Mouse (Mus musculus): ENCODE results near the gene Dab2ip. TPM values are rescaled to one million over a fixed set of nuclear protein-coding genes. Genes with fewer than 3 reads are reported as not detected.
A peak's percentile ranks its signal among the peaks of the same experiment; 100 is the strongest.

Dab2ip gene
- polyA plus RNA-seq, 1 experiment from 2014 or later = 57.8 TPM

DNA sequence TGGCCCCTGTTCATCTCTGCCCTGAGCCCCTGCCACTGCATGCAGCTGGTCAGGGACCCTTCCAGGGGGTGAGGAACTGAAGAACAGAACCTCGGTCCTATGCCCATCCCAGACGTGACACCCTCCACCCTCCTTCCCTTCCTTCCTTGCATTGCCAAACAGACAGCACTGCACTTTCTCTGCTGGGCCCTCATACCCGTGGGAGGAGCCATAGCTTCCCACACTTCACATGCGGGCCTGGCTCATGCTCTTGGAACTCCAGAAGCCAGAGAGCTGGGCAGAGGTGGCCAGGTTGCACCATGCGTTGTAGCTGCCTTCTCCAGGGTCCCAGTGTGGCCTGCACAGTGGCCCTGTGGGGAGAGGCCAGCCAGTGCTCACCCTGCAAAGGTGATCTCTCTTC, 170.6 kb downstream of the Dab2ip start:
- Histone ChIP-seq H3K27me3 (no peaks in the 10 kb centered on the region), H3K9ac (no peak overlapping the region), H3K27ac (peak overlapping the region; percentile 33), H3K4me2 (no peak overlapping the region), H3K4me3 (no peak overlapping the region), H3K36me3 (peaks cover 70% of the 10 kb centered on the region), H3K4me1 (peaks cover 21% of the 10 kb centered on the region), H3K9me3 (no peaks in the 10 kb centered on the region)
- 36% methylated on average over 5 of the region's 5 CpGs for WGBS
- 0 out of 2 replicates have a peak, but pooled peaks have one; percentile 21 for ATAC-seq (ENCODE audit: insufficient number of reproducible peaks, low FRiP score, low TSS enrichment, low read depth)

DNA sequence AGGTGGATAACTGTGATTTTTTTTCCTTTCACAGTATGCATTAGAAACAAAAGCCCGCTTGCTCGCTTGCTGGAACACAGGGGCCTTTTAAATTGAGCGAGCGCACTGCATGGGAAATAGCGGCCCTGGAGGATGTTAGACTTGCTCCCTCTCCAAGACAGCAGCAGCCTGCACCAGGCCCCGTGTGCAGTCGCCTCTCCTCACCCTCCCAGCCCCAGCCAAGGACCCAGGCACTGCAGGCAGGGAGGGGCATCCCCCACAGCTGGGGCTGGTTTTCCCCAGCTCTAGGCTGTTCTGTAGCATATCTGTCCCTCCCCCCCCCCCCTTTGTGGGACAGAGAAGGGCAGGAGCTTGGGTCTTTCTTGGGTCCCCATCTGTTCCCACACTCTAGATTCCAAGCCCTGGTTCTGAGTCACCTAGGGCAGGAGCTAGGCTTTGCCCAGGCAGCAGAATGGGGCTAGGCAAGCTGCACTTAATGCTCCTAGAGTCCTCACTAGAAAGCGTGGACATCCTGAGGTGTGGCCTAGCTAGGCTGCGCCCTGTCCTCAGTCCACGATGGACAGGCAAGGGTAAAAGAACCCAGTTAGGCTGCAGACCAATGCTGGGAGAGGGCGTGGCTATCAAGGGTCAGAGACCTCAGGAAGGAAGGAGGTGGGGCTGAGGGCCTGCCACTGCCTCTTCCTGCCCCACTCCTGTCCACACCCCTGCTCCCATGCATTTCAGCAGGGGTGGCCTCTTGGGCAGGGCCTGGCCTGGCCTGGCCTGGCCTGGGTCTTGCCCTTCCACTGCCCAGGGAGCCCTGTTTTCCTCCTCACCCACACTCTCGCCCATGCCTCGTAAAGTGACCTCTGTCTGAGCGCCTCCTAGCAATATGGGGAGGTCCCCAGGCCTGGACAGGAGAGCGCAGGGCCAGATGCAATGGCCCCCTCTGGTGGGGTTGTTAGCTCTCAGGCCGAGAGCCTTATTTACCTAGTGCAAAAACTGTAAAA, 171.3 kb downstream of the Dab2ip start:
- Histone ChIP-seq H3K4me1 (peaks cover 21% of the 10 kb centered on the region), H3K4me2 (no peak overlapping the region), H3K9me3 (no peaks in the 10 kb centered on the region), H3K27ac (peak overlapping the region; percentile 33), H3K27me3 (no peaks in the 10 kb centered on the region), H3K36me3 (peaks cover 65% of the 10 kb centered on the region), H3K9ac (no peak overlapping the region), H3K4me3 (no peak overlapping the region)
- ATAC-seq (ENCODE audit: insufficient number of reproducible peaks, low FRiP score, low TSS enrichment, low read depth) = peak; percentile 52; the same call in 1 of the 2 replicates
- 37% methylated on average over 16 of the region's 16 CpGs for WGBS

- peaks cover 21% of the 10 kb centered on the region for H3K4me1 ChIP-seq
- H3K4me3 ChIP-seq = no peak overlapping the region
- H3K27ac ChIP-seq = no peak overlapping the region; the same call in 1 of the 2 replicates
- H3K36me3 ChIP-seq = peaks cover 46% of the 10 kb centered on the region
- H3K27me3 ChIP-seq = no peaks in the 10 kb centered on the region
- H3K4me2 ChIP-seq = no peak overlapping the region
- no peaks in the 10 kb centered on the region for H3K9me3 ChIP-seq
- 72% methylated on average over 18 of the region's 18 CpGs for WGBS
- ATAC-seq (ENCODE audit: insufficient number of reproducible peaks, low FRiP score, low TSS enrichment, low read depth) = no peak
- H3K9ac ChIP-seq = no peak overlapping the region
These were observed 173.8 kb downstream of the Dab2ip start for GRCm38 (mm10) chr2:35731671-35732449.

DNA sequence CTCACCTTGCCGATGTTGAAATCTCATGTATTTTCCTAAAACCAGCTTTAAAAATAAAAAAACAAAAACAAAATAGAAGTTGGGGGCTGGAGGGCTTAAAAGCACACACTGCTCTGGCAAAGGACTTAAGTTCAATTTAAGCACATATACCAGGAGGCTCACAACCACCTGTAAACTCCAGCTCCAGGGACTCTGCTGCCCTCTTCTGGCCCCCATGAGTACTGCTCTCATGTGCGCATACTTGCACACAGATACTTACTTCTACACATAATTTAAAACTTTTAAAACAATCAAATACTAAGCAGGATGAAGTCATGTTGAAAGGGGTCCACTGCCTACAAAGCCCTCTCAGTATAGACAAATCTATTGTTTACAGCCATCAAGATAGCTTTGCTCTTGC, 176.9 kb downstream of the Dab2ip start:
- Histone ChIP-seq H3K27ac (no peak overlapping the region), H3K36me3 (peaks cover 18% of the 10 kb centered on the region), H3K27me3 (no peaks in the 10 kb centered on the region), H3K4me2 (no peak overlapping the region), H3K9ac (no peak overlapping the region), H3K9me3 (no peaks in the 10 kb centered on the region), H3K4me1 (peaks cover 14% of the 10 kb centered on the region), H3K4me3 (no peak overlapping the region)
- ATAC-seq (ENCODE audit: insufficient number of reproducible peaks, low FRiP score, low TSS enrichment, low read depth) = no peak
- WGBS = 96% methylated on average over 2 of the region's 2 CpGs

GRCm38 (mm10) chr2:35736061-35736460, 178.0 kb downstream of the Dab2ip start:
- ATAC-seq (ENCODE audit: insufficient number of reproducible peaks, low FRiP score, low TSS enrichment, low read depth) = no peak
- no peak overlapping the region for H3K4me3 ChIP-seq
- peaks cover 14% of the 10 kb centered on the region for H3K4me1 ChIP-seq
- H3K4me2 ChIP-seq = no peak overlapping the region
- H3K36me3 ChIP-seq = peaks cover 14% of the 10 kb centered on the region
- H3K9ac ChIP-seq = no peak overlapping the region
- no peak overlapping the region for H3K27ac ChIP-seq
- H3K27me3 ChIP-seq = no peaks in the 10 kb centered on the region
- H3K9me3 ChIP-seq = no peaks in the 10 kb centered on the region
- WGBS = 63% methylated on average over 2 of the region's 2 CpGs

DNA sequence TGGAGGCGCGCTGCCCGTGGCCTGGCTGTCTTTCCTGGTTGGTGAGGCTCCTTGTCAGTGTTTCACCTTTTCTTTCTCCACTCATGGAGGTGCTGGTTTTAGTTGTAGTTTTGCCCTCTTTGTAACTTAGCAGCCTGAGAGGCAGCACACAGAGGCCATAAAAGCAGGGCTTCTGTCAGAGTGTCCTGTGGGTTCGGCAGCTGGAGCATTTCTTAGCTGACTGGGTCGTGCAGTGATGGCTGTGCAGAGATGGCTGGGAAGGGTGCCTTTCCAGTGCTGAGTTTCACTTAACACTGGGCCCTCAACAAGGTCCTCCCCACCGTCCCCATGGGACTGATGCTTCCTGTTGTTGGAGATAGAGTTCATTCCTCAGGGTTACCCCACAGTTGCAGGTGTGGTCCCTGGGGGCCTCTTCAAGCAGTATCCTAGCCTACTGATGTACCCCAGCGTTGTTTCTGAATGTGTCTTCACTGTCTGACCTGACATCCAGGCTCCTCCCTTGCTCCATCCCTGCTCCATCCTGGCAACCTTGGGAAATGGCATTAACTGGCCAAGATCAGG, 179.5 kb downstream of the Dab2ip start:
- no peak for ATAC-seq (ENCODE audit: insufficient number of reproducible peaks, low FRiP score, low TSS enrichment, low read depth)
- Histone ChIP-seq H3K27ac (no peak overlapping the region), H3K27me3 (no peaks in the 10 kb centered on the region), H3K9ac (no peak overlapping the region), H3K9me3 (no peaks in the 10 kb centered on the region), H3K36me3 (peaks cover 2% of the 10 kb centered on the region; the same call in 1 of the 2 replicates), H3K4me3 (no peak overlapping the region), H3K4me1 (peaks cover 13% of the 10 kb centered on the region), H3K4me2 (no peak overlapping the region)
- WGBS = 60% methylated on average over 7 of the region's 7 CpGs

- Histone ChIP-seq H3K27me3 (no peaks in the 10 kb centered on the region), H3K4me1 (peaks cover 13% of the 10 kb centered on the region), H3K27ac (no peak overlapping the region), H3K4me3 (no peak overlapping the region), H3K4me2 (0 out of 2 replicates have a peak overlapping the region, but pooled peaks have one; percentile 7), H3K9me3 (no peaks in the 10 kb centered on the region), H3K36me3 (no peaks in the 10 kb centered on the region), H3K9ac (no peak overlapping the region)
- WGBS = 30% methylated on average over 13 of the region's 13 CpGs
- no peak for ATAC-seq (ENCODE audit: insufficient number of reproducible peaks, low FRiP score, low TSS enrichment, low read depth)
These were observed 181.7 kb downstream of the Dab2ip start for GRCm38 (mm10) chr2:35739669-35740254.

DNA sequence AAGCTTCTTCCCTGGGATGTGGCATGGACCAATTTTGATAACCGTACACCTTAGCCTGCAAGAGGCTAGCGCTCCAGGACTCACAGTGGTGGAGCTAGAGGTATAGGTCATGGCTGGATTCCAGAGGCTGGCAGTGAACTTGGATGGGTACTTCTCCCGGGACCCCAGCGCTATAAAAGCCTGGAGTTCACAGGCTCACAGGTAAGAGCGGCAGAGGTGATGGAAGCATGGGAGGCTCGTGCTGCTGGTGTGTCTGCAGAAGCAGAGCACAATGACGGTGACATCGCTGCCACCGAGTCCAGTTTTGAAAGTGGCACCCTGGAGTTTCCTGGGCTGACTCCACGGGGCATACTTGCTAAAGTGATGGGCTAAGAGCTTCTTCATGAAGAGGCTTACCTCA, 187.8 kb downstream of the Dab2ip start:
- H3K4me3 ChIP-seq = no peak overlapping the region
- 79% methylated on average over 10 of the region's 10 CpGs for WGBS
- no peaks in the 10 kb centered on the region for H3K27me3 ChIP-seq
- no peak for ATAC-seq (ENCODE audit: insufficient number of reproducible peaks, low FRiP score, low TSS enrichment, low read depth)
- H3K27ac ChIP-seq = no peak overlapping the region
- no peak overlapping the region for H3K4me2 ChIP-seq
- H3K4me1 ChIP-seq = peaks cover 30% of the 10 kb centered on the region
- no peaks in the 10 kb centered on the region for H3K36me3 ChIP-seq
- H3K9ac ChIP-seq = no peak overlapping the region
- no peaks in the 10 kb centered on the region for H3K9me3 ChIP-seq

DNA sequence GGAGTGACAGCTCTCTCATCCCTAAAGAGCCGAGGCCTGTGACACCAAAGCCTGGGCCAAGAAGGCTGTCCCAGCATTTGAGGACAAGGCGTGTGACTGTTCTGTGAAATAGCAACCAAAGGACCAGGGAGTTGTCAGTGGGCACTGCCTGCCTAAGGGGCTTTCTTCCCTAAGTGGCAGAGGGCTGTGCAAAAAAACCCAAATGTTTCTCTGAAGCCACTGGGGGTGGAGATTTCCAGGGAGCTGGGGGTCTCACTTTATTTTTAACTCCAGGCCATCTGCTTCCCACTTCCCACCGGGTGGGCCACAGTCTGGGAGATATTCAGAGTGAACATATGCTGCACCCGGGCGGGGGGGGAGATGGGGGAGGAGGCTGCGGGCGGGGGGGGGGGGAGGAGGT, 188.6 kb downstream of the Dab2ip start:
- H3K4me1 ChIP-seq = peaks cover 35% of the 10 kb centered on the region
- H3K4me2 ChIP-seq = no peak overlapping the region
- H3K9me3 ChIP-seq = no peaks in the 10 kb centered on the region
- H3K27me3 ChIP-seq = no peaks in the 10 kb centered on the region
- H3K27ac ChIP-seq = no peak overlapping the region
- 30% methylated on average over 4 of the region's 7 CpGs for WGBS
- H3K36me3 ChIP-seq = no peaks in the 10 kb centered on the region
- H3K9ac ChIP-seq = no peak overlapping the region
- H3K4me3 ChIP-seq = no peak overlapping the region
- no peak for ATAC-seq (ENCODE audit: insufficient number of reproducible peaks, low FRiP score, low TSS enrichment, low read depth)

- 41% methylated on average over 12 of the region's 12 CpGs for WGBS
- ATAC-seq (ENCODE audit: insufficient number of reproducible peaks, low FRiP score, low TSS enrichment, low read depth) = no peak
These were observed 189.4 kb downstream of the Dab2ip start for GRCm38 (mm10) chr2:35747371-35748035.

DNA sequence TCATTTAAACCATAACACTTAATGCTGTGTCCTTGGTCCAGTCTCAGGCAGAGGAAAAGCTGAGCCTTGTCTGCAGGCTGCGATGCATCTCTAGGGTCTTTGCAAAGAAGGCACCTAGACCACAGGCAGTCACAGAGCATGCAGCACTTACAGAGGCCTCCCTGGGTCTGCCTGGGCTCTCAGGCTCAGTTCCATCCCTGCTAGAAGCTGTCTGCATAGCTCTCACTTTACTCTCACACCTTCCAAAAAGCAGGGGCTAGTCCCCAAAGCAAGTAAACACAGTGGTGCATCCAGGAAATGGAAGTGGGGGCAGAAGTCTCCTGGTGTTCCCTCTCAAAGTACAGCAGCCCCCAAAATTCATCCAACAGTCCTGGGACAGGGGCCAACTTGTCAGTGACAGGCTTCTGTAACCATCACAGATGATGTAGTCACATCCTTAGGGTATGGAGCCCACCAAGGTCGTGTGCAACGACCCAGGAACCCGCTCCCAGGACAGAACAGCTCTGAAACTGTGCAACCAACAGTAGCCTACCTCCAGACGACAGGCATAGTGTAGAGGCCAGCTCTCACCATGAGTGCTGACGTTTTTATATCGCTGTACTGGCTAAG, 192.6 kb downstream of the Dab2ip start:
- Histone ChIP-seq H3K4me2 (no peak overlapping the region), H3K27me3 (no peaks in the 10 kb centered on the region), H3K9ac (no peak overlapping the region), H3K36me3 (no peaks in the 10 kb centered on the region), H3K9me3 (no peaks in the 10 kb centered on the region), H3K4me1 (peaks cover 35% of the 10 kb centered on the region), H3K27ac (no peak overlapping the region), H3K4me3 (no peak overlapping the region)
- ATAC-seq (ENCODE audit: insufficient number of reproducible peaks, low FRiP score, low TSS enrichment, low read depth) = no peak
- WGBS = 61% methylated on average over 7 of the region's 7 CpGs

More at GRCm38 (mm10) chr2:35747371-35748035, 189.4 kb downstream of the Dab2ip start:
- Histone ChIP-seq H3K4me1 (peaks cover 35% of the 10 kb centered on the region), H3K27me3 (no peaks in the 10 kb centered on the region), H3K9ac (no peak overlapping the region), H3K4me3 (no peak overlapping the region), H3K9me3 (no peaks in the 10 kb centered on the region), H3K4me2 (no peak overlapping the region), H3K27ac (peak overlapping the region; percentile 73), H3K36me3 (no peaks in the 10 kb centered on the region)
